Mouse (Mus musculus): ENCODE measurements at regions not wholly inside any gene's neighbourhood (a gene's known extent, or its start where the extent isn't known, plus 50 kb on each side); places are given as distances from the start of the nearest gene placed in this dataset.

GRCm38 (mm10) chr4:150771922-150772651, 81.6 kb upstream of the Errfi1 start:
- ATAC-seq (replicated peaks; ENCODE audit: low FRiP score, poor library complexity, severe bottlenecking): no peak

- no peak for ATAC-seq (replicated peaks; ENCODE audit: low FRiP score, poor library complexity, severe bottlenecking)
Measured at GRCm38 (mm10) chr4:150771469-150771868, 82.2 kb upstream of the Errfi1 start.

GRCm38 (mm10) chr4:150769043-150769442, 84.7 kb upstream of the Errfi1 start:
- ATAC-seq (replicated peaks; ENCODE audit: low FRiP score, poor library complexity, severe bottlenecking): no peak

GRCm38 (mm10) chr4:150758467-150759237, 95.1 kb upstream of the Errfi1 start:
- no peak for ATAC-seq (replicated peaks; ENCODE audit: low FRiP score, poor library complexity, severe bottlenecking)

- no peak for ATAC-seq (replicated peaks; ENCODE audit: low FRiP score, poor library complexity, severe bottlenecking)
Measured at GRCm38 (mm10) chr4:150757815-150758426, 95.8 kb upstream of the Errfi1 start.

GRCm38 (mm10) chr4:150757291-150757741, 96.4 kb upstream of the Errfi1 start:
- no peak for ATAC-seq (replicated peaks; ENCODE audit: low FRiP score, poor library complexity, severe bottlenecking)

GRCm38 (mm10) chr4:150755446-150755845, 98.3 kb upstream of the Errfi1 start:
- ATAC-seq (replicated peaks; ENCODE audit: low FRiP score, poor library complexity, severe bottlenecking): no peak

- no peak for ATAC-seq (replicated peaks; ENCODE audit: low FRiP score, poor library complexity, severe bottlenecking)
Measured at GRCm38 (mm10) chr4:150752151-150752550, 100.2 kb upstream of the Slc45a1 start.

GRCm38 (mm10) chr4:150750445-150751213, 98.7 kb upstream of the Slc45a1 start:
- no peak for ATAC-seq (replicated peaks; ENCODE audit: low FRiP score, poor library complexity, severe bottlenecking)

- ATAC-seq (replicated peaks; ENCODE audit: low FRiP score, poor library complexity, severe bottlenecking): no peak
Measured at GRCm38 (mm10) chr4:150749066-150749465, 97.1 kb upstream of the Slc45a1 start.

- ATAC-seq (replicated peaks; ENCODE audit: low FRiP score, poor library complexity, severe bottlenecking): no peak
Measured at GRCm38 (mm10) chr4:150748099-150749000, 96.4 kb upstream of the Slc45a1 start.

- no peak for ATAC-seq (replicated peaks; ENCODE audit: low FRiP score, poor library complexity, severe bottlenecking)
Measured at GRCm38 (mm10) chr4:150746430-150746923, 94.5 kb upstream of the Slc45a1 start.

- ATAC-seq (replicated peaks; ENCODE audit: low FRiP score, poor library complexity, severe bottlenecking): no peak
Measured at GRCm38 (mm10) chr4:150745529-150746429, 93.8 kb upstream of the Slc45a1 start.

- no peak for ATAC-seq (replicated peaks; ENCODE audit: low FRiP score, poor library complexity, severe bottlenecking)
Measured at GRCm38 (mm10) chr4:150743508-150743907, 91.5 kb upstream of the Slc45a1 start.

- ATAC-seq (replicated peaks; ENCODE audit: low FRiP score, poor library complexity, severe bottlenecking): no peak
Measured at GRCm38 (mm10) chr4:150743103-150743502, 91.1 kb upstream of the Slc45a1 start.

GRCm38 (mm10) chr4:150741810-150742209, 89.8 kb upstream of the Slc45a1 start:
- no peak for ATAC-seq (replicated peaks; ENCODE audit: low FRiP score, poor library complexity, severe bottlenecking)

GRCm38 (mm10) chr4:150740167-150740566, 88.2 kb upstream of the Slc45a1 start:
- no peak for ATAC-seq (replicated peaks; ENCODE audit: low FRiP score, poor library complexity, severe bottlenecking)

GRCm38 (mm10) chr4:150738736-150739135, 86.8 kb upstream of the Slc45a1 start:
- no peak for ATAC-seq (replicated peaks; ENCODE audit: low FRiP score, poor library complexity, severe bottlenecking)
